Mouse (Mus musculus): ENCODE measurements around the gene Cda. TPM values are rescaled to one million over a fixed set of nuclear protein-coding genes. Genes with fewer than 3 reads are reported as not detected.

The Cda gene
- polyA plus RNA-seq, 1 experiment, result 0.24 TPM

DNA sequence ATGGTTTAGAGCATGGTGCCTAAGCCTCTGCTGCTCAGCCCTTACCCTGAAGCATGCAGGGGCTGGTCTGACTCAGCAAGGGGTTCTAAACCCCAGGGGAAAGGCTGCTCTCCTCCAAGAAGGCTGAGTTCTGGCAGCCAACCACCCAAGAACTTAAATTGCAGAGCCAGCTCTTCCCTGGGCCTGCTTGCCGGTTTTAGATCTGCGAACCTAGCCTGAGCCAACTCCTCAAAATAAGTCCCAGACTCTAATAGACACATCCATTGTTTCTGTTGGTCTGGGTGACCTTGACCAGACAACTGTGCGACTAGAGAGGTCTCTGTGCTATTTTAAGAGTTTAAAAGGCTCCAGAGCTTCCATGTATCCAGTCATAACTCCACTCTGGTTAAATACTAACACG, 44.0 kb downstream of the Cda start:
- H3K36me3 ChIP-seq (ENCODE audit: control insufficient read depth, insufficient read depth, low read length), result no peaks in the 10 kb centered on the region
- WGBS, result 97% methylated on average over 4 of the region's 4 CpGs
- peaks cover 2% of the 10 kb centered on the region for H3K4me1 ChIP-seq (replicated peaks; ENCODE audit: control insufficient read depth, insufficient read depth, low read length)
- TF ChIP-seq POLR2A (IDR thresholded peaks at IDR 0.05; ENCODE audit: control insufficient read depth, extremely low read depth, insufficient read depth, low read length, poor library complexity) (no peak), CTCF (IDR thresholded peaks at IDR 0.05; ENCODE audit: borderline replicate concordance, control insufficient read depth, extremely low read depth, insufficient read depth, low read length, poor library complexity) (no peak)
- no peaks in the 10 kb centered on the region for H3K27me3 ChIP-seq (ENCODE audit: control insufficient read depth, insufficient read depth, low read length)
- H3K27ac ChIP-seq (ENCODE audit: control insufficient read depth, insufficient read depth, low read length), result no peak overlapping the region
- DNase-seq, result no peak
- H3K4me3 ChIP-seq (ENCODE audit: control insufficient read depth, insufficient read depth, low read length), result no peak overlapping the region

DNA sequence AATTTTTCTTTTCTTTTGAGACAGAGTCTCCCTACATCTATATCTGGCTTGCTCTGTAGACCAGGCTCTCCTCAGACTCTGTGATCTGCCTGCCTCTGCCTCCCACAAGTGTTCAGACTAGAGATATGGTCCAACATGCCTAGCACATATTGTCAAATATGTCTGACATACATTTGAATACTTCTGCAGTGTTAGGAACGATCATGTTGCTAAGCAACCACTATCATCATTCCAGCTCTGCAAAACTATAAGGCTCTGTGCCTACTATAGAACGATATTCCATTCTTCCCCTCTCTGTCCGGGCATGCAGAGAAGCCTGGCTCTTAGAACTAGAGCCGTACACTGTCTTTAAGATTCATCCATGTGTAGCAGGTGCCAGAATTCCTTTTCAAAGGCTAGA, 45.1 kb downstream of the Cda start:
- no peak for TF ChIP-seq POLR2A (IDR thresholded peaks at IDR 0.05; ENCODE audit: control insufficient read depth, extremely low read depth, insufficient read depth, low read length, poor library complexity)
- no peak for TF ChIP-seq CTCF (IDR thresholded peaks at IDR 0.05; ENCODE audit: borderline replicate concordance, control insufficient read depth, extremely low read depth, insufficient read depth, low read length, poor library complexity)
- 91% methylated on average over 4 of the region's 4 CpGs for WGBS
- Histone ChIP-seq H3K4me3 (ENCODE audit: control insufficient read depth, insufficient read depth, low read length) (no peak overlapping the region), H3K27me3 (ENCODE audit: control insufficient read depth, insufficient read depth, low read length) (no peaks in the 10 kb centered on the region), H3K36me3 (ENCODE audit: control insufficient read depth, insufficient read depth, low read length) (no peaks in the 10 kb centered on the region), H3K4me1 (replicated peaks; ENCODE audit: control insufficient read depth, insufficient read depth, low read length) (peaks cover 2% of the 10 kb centered on the region), H3K27ac (ENCODE audit: control insufficient read depth, insufficient read depth, low read length) (no peak overlapping the region)
- DNase-seq, result no peak

DNA sequence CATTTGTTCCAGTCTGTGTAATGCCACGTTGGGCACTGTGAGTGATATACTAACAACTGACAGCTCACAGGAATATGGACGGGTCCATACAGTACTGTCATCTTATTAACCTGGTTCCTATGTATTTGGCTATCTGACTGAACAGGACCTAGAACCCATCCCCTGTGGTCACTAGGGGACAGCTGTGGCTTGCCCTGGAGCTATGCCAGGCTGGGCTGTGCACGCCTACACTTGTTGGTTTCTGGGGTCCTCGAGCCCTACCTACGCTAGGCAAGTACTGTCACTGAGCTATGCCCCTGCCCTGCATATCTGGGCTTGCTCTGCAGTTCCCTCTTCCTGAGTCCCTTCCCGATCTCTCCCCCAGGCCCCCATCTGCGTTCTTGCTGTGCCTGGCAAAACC, 46.3 kb downstream of the Cda start:
- Histone ChIP-seq H3K27me3 (ENCODE audit: control insufficient read depth, insufficient read depth, low read length) (no peaks in the 10 kb centered on the region), H3K4me1 (replicated peaks; ENCODE audit: control insufficient read depth, insufficient read depth, low read length) (peaks cover 2% of the 10 kb centered on the region), H3K36me3 (ENCODE audit: control insufficient read depth, insufficient read depth, low read length) (peaks cover 3% of the 10 kb centered on the region; the same call in 1 of the 2 replicates), H3K4me3 (ENCODE audit: control insufficient read depth, insufficient read depth, low read length) (no peak overlapping the region), H3K27ac (ENCODE audit: control insufficient read depth, insufficient read depth, low read length) (no peak overlapping the region)
- no peak for DNase-seq
- 86% methylated on average over 7 of the region's 7 CpGs for WGBS
- TF ChIP-seq POLR2A (IDR thresholded peaks at IDR 0.05; ENCODE audit: control insufficient read depth, extremely low read depth, insufficient read depth, low read length, poor library complexity) (no peak), CTCF (IDR thresholded peaks at IDR 0.05; ENCODE audit: borderline replicate concordance, control insufficient read depth, extremely low read depth, insufficient read depth, low read length, poor library complexity) (no peak)

DNA sequence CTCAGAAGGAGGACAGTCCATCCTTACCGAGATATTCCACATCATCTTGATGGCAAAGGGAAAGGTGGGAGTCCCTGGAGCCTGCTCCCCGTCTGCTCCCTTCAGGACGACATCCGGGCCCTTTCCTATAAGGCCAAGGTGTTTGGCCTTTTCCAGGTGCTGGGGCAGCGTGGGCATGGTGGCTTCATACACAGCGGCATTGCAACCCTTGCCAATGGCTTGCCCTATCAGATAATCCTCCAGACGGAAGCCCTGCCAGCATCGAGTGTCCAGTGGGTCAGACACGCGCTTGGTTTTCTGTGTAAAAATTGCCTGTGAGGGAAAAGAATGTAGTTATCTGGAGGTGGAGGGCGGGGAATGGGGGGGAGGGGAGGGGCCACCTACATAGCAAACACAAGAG, 47.1 kb downstream of the Cda start:
- H3K27me3 ChIP-seq (ENCODE audit: control insufficient read depth, insufficient read depth, low read length), result no peaks in the 10 kb centered on the region
- H3K27ac ChIP-seq (ENCODE audit: control insufficient read depth, insufficient read depth, low read length), result no peak overlapping the region
- 97% methylated on average over 11 of the region's 11 CpGs for WGBS
- TF ChIP-seq POLR2A (IDR thresholded peaks at IDR 0.05; ENCODE audit: control insufficient read depth, extremely low read depth, insufficient read depth, low read length, poor library complexity), result no peak
- TF ChIP-seq CTCF (IDR thresholded peaks at IDR 0.05; ENCODE audit: borderline replicate concordance, control insufficient read depth, extremely low read depth, insufficient read depth, low read length, poor library complexity), result no peak
- H3K4me3 ChIP-seq (ENCODE audit: control insufficient read depth, insufficient read depth, low read length), result no peak overlapping the region
- H3K4me1 ChIP-seq (replicated peaks; ENCODE audit: control insufficient read depth, insufficient read depth, low read length), result peaks cover 2% of the 10 kb centered on the region
- DNase-seq, result no peak
- H3K36me3 ChIP-seq (ENCODE audit: control insufficient read depth, insufficient read depth, low read length), result peaks cover 5% of the 10 kb centered on the region; the same call in 1 of the 2 replicates

DNA sequence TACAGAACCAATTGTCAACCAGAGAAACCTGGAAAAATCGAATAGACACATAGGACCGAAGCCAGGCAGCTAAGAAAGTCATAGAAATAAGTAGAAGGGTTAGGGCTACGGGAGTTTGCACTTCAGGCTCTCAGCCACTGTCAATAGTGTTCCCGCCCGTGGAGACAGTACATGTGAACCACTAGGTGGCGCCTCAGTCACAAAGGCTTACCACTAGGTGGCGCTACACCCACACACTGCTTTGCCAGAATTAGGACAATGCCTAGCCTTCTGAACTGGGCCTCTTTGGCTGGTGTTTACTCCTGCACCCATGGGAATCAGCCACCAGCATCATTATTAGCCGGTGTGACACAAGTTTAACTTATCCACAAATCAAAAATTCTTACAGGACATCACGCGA, 48.3 kb downstream of the Cda start:
- Histone ChIP-seq H3K4me1 (replicated peaks; ENCODE audit: control insufficient read depth, insufficient read depth, low read length) (no peaks in the 10 kb centered on the region), H3K27me3 (ENCODE audit: control insufficient read depth, insufficient read depth, low read length) (no peaks in the 10 kb centered on the region), H3K36me3 (ENCODE audit: control insufficient read depth, insufficient read depth, low read length) (peaks cover 5% of the 10 kb centered on the region; the same call in 1 of the 2 replicates), H3K4me3 (ENCODE audit: control insufficient read depth, insufficient read depth, low read length) (no peak overlapping the region), H3K27ac (ENCODE audit: control insufficient read depth, insufficient read depth, low read length) (no peak overlapping the region)
- DNase-seq, result peak; percentile 78
- 36% methylated on average over 10 of the region's 10 CpGs for WGBS
- peak; percentile 97 for TF ChIP-seq CTCF (IDR thresholded peaks at IDR 0.05; ENCODE audit: borderline replicate concordance, control insufficient read depth, extremely low read depth, insufficient read depth, low read length, poor library complexity)
- no peak for TF ChIP-seq POLR2A (IDR thresholded peaks at IDR 0.05; ENCODE audit: control insufficient read depth, extremely low read depth, insufficient read depth, low read length, poor library complexity)

DNA sequence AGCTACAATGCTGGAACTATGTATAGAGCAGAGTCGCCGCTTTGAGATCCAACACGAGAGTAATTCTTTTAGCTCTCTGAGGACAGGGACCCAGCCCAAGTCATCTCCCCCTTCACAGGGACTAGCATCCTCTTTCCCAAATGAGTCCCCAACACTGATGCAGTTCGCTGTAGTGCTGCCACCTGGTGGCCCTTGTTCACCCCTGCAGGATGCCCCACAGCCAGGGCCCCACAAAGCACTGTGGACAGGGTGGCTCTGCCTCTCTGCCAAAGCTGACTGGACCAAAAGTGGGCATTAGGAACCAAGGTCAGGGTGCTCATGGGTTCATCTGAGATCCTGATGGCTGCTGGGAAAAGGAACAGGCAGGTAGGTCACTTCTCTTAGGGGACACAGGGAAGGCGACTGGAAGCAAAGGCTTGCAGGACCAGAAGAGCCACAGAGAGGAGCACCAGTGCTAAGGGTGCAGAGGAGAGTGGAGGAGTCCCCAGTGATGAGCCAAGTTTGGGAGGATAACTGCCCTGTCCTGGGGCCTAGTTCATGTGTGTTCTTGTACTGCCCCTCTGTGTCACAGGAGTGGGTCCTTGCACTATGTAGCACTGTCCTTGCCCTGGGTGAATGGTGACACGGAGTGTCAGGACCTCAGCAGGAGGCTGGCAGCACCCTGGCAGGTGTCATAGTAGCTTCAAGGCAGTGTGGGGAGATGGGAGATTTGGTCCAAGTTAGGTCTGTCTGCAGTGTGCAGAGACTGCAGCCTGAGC, 49.1 kb downstream of the Cda start:
- Histone ChIP-seq H3K4me3 (ENCODE audit: control insufficient read depth, insufficient read depth, low read length) (no peak overlapping the region), H3K27ac (ENCODE audit: control insufficient read depth, insufficient read depth, low read length) (no peak overlapping the region), H3K36me3 (ENCODE audit: control insufficient read depth, insufficient read depth, low read length) (peaks cover 9% of the 10 kb centered on the region; the same call in 1 of the 2 replicates), H3K27me3 (ENCODE audit: control insufficient read depth, insufficient read depth, low read length) (no peaks in the 10 kb centered on the region), H3K4me1 (replicated peaks; ENCODE audit: control insufficient read depth, insufficient read depth, low read length) (no peaks in the 10 kb centered on the region)
- WGBS, result 74% methylated on average over 6 of the region's 6 CpGs
- peak; percentile 93 for TF ChIP-seq CTCF (IDR thresholded peaks at IDR 0.05; ENCODE audit: borderline replicate concordance, control insufficient read depth, extremely low read depth, insufficient read depth, low read length, poor library complexity)
- no peak for TF ChIP-seq POLR2A (IDR thresholded peaks at IDR 0.05; ENCODE audit: control insufficient read depth, extremely low read depth, insufficient read depth, low read length, poor library complexity)
- peak; percentile 58 for DNase-seq

All from thymus, adult 2 months (tissue).